Mouse (Mus musculus): ENCODE data around the gene Mcm8.

Gene Mcm8

GRCm38 (mm10) chr2:132873657-132874326, 57.9 kb downstream of the Mcm8 start:
- DNase-seq (ENCODE audit: low read depth, low spot score): no peak

- no peak for DNase-seq (ENCODE audit: low read depth, low spot score)
These were observed 61.0 kb downstream of the Mcm8 start for GRCm38 (mm10) chr2:132876991-132877390.

GRCm38 (mm10) chr2:132879261-132880044, 63.5 kb downstream of the Mcm8 start:
- DNase-seq (ENCODE audit: low read depth, low spot score): no peak

GRCm38 (mm10) chr2:132880844-132881645, 65.1 kb downstream of the Mcm8 start, which contains the start of gene Lrrn4:
Lrrn4 (minus strand) TSS chr2:132880891.
- DNase-seq (ENCODE audit: low read depth, low spot score): no peak

- no peak for DNase-seq (ENCODE audit: low read depth, low spot score)
These were observed 68.5 kb downstream of the Mcm8 start for GRCm38 (mm10) chr2:132884303-132884967.

GRCm38 (mm10) chr2:132885312-132885711, 69.4 kb downstream of the Mcm8 start:
- no peak for DNase-seq (ENCODE audit: low read depth, low spot score)

Measured in brain, embryonic 18.5 days (tissue).